Mouse (Mus musculus): Measurements from ENCODE around the gene Elk3.

Gene Elk3

DNA sequence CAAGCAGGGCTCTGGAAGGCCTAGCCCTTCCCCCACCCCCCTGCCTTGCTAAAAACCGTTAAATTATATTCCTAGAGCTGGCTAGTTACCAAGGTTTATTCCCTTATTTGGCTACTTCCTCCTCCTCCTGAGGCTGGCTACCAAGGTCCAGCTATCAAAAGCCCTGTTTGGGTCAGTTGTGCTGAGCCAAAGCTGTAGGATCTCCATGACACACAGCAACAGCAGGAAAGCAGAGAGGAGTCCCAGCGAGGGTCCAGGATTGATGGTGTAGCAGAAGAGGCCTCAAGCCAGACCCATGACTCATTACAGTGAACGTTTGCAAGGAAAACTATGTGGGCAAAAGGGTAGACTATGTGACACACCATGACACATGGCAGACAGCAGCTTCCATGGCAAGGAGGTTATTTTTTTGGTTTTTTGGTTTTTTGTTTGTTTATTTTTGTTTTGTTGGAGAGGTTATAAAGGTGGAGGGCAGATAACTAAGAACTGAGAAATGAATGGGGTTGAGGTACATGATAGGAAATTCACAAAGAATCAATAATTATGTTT lies 21.4 kb upstream of the Elk3 start:
- in situ Hi-C loops (cut with MseI, MboI): no loop called here

DNA sequence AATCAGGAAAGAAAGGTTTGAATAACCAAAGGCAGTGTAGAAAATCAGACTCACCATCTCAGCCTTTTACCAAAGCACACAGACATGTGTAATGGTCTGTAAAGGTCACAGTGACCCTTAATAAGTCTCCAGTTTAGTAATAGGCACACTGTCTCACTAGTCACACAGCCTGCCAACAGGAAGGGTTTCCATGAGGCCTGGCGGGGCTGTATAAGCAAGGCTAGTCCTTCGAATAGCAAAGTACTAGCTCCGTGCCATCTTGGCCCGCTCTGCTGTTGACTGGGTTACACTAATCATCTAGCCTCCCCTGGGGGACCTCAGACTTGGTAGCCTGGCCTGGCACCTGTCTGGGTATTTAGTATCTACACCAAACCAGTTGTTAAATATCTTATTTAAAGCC lies 20.6 kb upstream of the Elk3 start:
- in situ Hi-C loops (cut with MseI, MboI): no loop called here

DNA sequence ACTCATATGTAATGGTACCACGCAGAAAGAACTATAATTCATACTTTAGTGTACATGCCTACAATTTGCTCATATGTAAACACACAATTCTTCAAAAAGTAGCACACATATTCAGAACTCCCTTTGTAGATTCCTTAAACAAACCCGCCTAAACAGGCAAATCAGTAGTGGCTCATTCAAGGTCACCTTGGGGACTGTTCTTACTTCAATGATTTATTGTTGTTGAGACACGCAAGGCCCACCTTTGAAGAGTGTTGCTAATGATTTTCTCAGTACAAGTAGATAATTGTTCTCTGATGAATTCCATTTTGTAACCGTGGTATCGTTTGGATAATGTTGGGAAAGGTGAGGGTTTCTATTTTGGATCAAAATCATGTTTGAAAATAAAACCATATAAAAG lies 17.4 kb upstream of the Elk3 start:
- in situ Hi-C loops (cut with MseI, MboI): no loop called here

DNA sequence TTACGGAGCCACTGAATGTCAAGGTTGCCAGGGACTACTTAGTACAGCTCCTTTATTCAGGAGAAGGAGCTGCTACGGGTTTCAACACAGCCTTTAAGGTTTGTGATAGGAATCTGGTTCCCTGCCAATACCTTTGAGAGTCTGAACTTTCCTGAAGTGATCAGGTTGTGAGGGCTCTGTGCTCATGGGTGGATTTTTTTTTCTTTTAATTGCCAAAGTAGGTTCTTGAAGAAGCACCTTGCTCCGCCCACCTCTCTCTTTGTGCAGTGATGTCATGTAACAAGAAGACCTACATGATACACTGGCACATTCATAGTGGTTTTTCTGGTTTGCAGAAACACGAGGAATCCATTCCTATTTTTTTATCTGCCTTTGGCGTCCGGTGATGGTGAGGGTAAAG lies 16.3 kb upstream of the Elk3 start:
- in situ Hi-C loops (cut with MseI, MboI): no loop called here

DNA sequence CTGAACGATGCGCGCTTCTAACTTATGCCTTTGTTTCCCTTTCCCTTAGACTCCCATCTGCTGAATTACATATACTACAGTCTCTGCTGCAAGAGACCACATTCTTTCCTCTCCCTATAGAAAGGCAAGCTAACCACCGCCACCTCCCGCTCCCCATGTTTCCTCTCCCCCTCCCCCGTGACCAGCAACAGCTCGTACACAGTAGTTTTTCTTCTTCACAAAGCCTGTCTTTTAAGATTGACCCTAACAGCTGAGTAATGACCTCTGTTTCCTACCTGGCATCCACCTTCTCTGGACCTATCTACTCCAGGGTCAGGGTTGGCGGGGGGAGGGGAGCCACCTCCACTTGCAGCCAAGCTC lies 15.8 kb upstream of the Elk3 start:
- in situ Hi-C loops (cut with MseI, MboI): no loop called here

DNA sequence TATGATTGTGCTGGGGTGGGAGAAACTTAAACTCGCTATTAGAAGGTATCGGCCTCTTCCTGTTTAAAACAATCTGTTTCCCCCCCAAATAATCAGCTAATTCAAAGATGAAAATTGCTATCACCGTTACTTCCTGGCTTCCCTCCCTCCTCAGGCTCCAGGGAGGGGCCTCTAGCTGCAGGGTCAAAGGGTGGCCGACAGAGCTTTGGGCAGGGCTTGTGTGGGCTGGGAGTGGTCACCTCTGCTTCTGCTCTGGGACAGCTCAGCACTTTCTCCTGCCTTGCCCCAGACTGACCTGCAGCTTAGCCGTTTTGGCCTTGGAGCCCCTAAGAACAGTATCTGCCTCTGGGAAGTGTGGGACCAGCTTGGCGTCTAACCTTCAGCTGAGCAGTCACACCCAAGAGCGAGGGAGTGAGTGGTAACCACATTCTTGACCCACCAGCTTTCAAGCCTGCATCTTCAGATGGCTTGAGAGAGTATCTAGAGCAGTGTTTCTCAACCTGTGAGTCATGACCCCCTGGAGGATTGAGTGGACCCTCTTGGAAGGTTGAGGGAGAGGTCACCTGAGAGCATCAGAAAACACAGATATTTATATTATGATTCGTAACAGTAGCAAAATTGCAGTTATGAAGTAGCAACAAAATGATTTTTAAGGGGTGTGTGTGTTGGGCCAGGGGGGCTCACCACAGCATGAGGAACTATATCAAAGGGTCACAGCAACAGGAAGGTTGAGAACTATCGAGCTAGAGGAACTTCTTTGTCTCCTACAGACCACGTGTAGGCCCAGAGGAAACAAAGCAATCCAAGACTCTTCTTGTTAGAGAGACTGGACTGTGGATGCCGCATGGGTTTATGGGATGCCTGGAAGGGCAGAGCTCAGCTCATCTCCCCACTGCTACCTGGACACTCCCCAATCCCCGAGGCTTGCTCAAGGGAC lies 15.1 kb upstream of the Elk3 start:
- in situ Hi-C loops (cut with MseI, MboI): no loop called here

DNA sequence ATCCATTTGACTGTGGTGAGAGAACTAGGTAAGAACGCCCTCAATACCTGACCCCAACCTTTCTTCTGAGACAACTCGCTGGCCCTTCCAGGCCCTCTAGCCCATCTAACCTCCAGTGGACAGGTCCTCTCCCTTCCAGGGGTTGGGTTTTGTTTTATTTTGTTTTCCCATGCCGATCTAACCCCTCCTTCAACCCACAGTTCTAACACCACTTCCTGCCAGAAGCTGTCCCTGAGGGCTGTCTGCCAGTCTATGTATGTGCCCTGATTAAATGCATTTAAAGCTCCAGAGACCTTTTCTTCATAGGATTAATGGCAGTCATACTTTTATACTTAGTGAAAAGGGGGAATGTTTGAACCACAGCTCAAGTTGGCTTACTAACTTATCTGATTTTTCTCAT lies 14.4 kb upstream of the Elk3 start:
- in situ Hi-C loops (cut with MseI, MboI): no loop called here

DNA sequence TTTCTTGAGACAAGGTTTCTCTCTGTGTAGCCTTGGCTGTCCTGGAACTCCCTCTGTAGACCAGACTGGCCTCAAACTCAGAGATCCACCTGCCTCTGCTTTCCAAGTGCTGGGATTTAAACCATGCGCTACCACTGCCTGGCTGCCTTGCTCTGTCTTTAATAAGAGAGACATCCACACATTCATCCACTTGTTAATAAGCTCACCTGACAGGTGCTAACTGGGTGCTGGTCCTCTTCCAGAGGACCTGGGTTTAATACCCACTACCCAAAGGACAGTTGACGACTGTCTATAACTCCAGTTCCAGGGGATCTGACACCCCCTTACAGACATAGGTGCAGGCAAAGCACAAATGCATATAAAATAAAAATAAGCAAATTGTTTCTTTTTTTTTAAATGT lies 13.5 kb upstream of the Elk3 start:
- in situ Hi-C loops (cut with MseI, MboI): no loop called here

DNA sequence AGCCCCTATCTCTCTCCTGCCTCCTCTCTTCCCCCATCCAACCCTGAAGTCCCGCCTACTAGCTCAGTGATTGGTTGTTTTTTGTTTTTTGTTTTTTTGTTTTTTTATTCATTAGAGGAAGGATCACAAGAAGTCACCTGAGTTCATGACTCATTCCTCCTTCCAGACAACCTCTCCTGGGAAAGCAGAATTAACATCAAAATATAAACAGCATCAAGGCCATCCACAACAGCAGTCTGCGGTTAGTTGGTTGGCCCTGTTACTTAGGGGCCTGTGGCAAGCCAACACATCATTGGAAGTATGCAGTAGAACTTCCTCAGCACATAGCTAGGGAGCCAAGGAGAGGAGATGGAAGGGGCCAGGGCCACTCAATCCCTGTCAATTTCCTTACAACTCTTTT lies 12.7 kb upstream of the Elk3 start:
- in situ Hi-C loops (cut with MseI, MboI): no loop called here

DNA sequence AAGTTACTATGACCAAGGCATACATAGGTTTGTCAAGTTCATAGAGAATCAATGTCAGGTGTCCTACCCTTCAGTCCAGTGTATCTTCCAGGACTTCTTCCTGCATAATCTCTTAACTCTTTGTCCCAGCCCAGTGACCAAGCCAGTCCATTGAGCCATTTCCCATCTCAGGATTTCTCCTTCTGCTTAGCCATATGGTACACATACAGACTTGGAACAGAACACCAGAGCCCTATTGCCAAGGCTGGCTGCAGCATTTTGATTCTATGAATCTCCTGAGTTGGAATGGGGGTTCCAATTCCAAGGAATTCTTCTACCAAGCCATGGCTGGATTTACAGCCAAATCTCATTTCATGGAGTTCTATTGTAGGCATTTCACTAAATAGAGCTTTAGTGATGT lies 10.8 kb upstream of the Elk3 start:
- in situ Hi-C loops (cut with MseI, MboI): no loop called here

DNA sequence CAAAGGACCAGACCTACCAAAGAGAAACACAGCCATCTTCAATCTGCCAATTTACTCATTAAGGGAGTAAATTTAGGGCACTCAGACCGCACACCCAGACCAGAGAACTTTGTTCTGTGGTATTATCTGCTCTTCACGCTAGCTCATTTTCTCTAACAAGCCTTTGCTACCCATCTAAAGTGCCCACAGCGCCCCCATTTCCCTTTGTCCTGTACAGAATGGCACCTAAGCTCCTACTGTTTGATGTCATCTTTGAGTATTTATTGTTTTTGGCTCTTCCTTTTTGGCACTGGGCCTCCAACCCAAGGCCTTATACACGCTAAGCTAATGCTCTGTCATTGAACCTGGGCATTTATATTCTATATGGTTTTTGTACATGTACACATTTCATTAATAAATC lies 9.2 kb upstream of the Elk3 start:
- in situ Hi-C loops (cut with MseI, MboI): no loop called here

DNA sequence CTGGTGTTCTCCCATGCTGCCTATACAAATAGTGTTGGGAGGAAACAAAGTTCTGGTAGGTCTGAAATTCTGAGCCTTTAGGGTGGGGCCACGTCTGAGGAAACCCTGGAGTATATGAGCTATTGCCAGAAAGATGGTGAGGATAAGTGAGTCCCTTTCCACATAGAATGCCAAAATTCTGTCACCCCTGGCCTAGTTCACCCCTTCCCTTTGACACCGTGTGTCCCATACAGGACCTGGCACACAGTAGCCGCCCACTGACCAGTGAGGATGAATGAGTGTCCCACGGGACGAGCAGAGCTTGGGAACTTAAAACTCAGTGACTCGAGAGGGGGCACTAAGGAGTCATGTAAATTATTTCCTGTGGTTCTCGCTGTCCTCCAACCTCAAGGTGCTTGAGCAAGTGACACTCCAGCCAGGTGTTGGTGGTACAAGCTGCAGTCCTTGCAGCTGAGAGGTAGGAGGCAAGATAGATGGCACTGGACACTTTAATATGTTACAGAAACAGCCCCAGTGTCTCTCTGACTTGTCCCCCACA lies 8.7 kb upstream of the Elk3 start:
- in situ Hi-C loops (cut with MseI, MboI): no loop called here

DNA sequence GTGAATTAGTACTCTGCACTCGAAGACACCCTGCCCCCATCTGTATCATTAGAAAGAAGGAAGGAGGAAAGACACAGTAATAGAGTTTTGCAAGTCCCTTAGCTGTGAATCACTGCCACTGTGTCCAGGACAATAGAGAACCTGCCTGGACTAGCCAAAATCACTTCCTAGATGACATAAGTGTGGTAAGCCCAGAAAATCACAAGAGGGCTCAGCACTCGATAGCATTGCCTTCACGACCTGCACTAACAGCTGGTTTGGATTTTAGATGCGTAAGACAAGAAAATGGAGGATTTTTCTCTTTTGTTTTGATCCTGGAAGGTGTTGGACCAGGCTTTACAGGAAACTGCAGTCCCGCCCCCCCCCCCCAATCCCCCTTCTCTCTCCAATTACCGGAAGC lies 6.0 kb upstream of the Elk3 start:
- in situ Hi-C loops (cut with MseI, MboI): no loop called here

DNA sequence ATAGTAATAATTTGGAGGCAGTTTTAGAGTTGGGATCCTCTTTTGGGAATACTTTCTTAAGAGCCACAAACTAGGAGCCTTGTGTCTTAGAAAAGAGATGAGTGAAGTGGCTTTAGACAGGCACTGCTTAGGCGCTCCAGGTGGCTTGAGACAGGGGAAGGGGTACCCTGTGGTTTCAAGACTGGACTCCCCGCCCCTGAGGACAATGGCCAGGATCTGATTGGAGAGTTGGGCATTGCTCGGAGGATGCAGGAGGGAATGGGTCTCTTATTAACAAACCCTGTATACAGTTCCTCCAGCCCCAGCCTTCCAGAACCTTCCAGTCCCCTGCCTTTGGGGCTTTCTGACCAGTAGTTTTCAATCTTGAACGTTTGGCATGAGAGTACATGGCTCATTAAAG lies 641 bp upstream of the Elk3 start:
- in situ Hi-C loops (cut with MseI, MboI): no loop called here

DNA sequence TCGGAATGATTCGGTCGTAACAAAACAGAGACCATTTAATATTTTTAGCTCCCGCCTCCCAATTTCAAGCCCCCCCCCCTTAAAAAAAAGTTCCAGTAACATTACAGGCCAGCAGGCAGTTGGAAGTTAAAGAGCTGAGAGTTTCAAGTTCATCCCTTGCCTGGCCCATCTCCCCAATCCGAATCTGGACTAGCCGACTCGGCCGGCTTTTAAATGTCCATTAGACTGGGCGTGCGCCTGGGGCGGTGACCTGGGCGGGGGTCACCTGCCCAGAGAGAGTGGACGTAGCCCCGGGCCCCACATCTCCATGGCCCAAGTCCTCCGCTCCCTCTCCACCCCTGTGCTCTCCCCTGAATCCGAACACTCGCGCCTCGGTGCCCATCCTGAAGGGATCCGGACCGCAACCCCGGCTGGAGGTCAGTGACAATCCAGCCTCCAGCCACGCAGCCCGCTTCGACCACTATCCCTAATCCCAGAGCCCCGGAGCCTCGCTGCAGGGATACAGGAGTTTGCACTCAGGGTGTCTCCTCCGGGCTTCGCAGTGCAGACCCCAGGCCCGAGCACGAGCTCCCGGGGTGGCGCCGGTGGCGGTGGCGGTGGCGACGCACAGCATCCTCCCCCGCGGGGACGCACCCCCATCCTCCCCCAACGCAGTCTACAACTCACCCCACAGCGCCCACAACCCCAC lies 857 bp downstream of the Elk3 start:
- in situ Hi-C loops (cut with MseI, MboI): no loop called here

DNA sequence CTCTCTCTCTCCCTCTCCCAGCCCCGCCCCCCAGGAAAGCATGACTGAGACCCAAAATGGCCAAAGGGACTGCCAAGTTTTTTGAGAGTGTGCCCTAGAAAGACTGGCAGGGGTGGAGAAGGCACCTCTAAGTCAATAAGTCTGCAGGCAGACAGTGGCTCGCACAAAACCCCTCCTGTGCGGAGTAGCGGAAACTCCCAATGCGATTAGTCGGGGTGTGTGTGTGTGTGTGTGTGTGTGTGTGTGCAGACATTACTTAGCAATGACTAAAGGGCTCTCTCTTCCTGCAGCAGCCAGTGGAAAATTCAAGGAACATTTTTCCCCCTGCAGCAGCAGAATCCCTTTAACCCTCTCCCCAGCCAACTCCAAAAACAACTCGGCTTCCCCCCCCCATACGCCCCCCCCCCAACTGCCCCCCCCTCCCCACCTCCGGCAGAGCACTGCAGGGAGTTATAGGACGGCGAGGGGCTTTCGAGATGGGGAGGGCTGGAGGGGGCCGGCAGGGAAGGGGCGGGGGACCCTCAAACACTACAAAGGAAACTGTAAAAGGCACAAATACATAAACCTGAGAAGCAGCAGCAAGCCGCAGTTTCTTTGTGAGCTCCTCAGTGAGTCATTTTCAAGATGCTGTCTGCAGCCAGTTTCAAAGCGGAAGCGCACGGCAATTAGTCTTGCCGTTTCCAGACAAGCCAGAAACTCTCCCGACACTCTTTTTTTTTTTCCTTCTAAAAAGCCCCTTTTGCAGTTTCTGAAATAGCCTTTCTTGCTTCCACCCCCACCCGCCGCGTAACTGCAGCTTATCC lies 1.6 kb downstream of the Elk3 start:
- in situ Hi-C loops (cut with MseI, MboI): no loop called here

DNA sequence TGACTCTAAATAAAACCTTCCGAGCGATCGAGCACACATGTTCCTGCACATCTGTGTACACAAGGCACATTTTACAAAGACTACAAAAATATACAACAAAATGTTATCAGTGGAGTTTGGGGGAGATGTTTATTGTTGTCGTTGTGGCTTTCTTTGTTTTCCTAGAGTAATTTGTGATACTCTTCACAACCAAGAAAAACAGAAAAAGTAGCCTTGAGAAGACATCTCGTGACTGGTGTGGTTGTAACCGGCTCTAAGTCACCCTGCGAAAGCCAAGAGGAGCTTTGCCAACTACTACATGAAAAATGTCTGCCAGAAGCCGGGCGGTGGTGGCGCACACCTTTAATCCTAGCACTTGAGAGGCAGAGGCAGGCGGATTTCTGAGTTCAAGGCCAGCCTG lies 4.6 kb downstream of the Elk3 start:
- in situ Hi-C loops (cut with MseI, MboI): no loop called here

DNA sequence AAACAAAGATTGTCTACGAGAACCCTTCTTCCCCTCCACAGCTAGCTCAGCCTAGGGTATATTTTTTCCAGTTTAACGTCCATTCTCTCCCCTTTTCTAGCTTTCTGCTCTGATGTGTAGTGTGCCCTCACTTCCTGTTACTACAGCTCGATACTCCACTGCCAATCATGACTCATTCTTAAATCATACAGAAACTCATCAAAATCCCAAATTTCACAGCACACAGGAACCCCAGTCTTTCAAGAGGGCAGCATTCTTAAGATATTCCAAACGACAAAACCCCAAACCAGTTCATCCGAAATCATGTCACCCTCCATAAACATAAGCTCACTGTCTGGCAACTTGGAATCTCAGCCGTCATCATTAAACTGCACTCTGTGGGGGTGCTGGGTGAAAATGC lies 5.0 kb downstream of the Elk3 start:
- in situ Hi-C loops (cut with MseI, MboI): no loop called here

DNA sequence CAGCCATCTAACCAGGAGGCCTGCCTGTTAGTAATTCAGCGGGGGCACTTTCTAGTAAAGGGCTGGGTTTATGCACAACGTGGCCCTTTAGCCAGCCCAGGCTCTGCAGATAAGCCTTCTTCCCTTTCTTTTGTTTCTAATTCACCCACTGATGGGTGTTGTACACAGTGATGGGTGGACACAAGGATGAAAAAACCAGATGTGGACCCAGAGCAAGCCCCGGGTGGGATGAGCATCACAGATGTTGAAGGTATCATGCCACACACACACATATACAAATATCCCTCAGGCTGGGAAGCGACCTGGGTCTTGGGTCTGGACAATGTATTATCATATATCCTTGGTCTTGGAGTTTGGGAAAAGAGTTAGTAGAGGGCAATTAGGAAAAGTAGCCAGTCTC lies 7.7 kb downstream of the Elk3 start:
- in situ Hi-C loops (cut with MseI, MboI): no loop called here

DNA sequence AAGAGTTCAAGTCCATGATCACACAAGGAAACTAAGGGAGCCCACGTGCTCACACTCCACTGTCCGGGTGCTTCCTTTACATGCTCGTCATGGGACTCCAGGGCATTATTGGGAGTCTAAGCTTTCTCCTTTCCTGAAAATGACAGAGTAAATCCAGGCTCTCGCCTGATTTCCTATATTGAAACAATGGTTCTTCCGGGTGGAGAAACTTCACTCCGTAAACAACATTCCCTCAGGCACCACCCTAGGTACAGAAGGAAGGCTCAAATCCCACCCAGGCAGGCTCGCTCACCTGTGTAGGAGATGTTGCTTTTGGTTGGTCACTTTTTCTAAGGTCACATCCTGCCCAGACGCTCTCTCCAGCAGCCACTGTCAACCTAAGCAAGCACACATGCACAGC lies 9.1 kb downstream of the Elk3 start:
- in situ Hi-C loops (cut with MseI, MboI): no loop called here

DNA sequence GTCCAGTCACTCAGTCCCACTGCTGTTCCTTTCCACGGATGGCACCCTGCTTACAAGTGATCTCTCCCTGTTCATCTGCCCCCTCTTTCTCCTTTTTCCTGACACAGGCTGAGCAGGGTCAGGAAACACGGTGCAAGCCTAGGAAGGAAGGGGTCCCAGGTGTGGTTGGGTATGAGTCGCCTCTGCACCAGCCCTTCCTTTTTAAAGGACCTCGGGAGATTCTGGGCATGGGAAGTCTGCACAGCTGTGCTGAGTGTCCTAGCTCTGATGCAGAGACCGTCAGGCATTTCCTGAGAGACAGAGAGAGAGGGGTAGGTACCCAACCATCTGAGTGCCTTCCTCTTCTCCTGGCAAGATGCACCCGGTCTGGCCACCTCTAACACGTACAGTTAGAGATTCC lies 12.7 kb downstream of the Elk3 start:
- in situ Hi-C loops (cut with MseI, MboI): loop anchor here in 1 of 2 experiments (10.0 kb wide), 1 partner anchor 127 kb away; no protein-coding TSS in a partner anchor

DNA sequence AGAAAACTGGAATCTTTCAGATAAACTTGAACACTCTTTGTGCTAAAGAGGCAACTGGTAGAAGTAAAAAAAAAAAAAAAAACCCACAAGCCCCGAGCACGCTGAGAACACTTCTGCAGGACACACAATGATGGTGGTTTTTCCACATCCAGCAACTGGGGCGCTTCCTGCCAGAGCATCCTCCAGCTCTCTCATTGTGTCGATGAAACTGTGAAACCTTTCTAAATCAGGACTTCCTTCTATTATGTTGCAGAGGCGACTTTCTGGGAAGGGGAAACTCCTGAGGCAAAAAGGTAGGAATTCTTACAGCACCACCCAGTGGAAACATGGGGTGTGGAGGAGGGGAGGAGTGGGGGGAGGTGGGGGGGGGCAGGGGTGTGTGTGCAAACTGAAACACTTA lies 13.2 kb downstream of the Elk3 start:
- in situ Hi-C loops (cut with MseI, MboI): loop anchor here in 1 of 2 experiments (10.0 kb wide), 1 partner anchor 127 kb away; no protein-coding TSS in a partner anchor
